Mouse (Mus musculus) midbrain, postnatal 0 days (tissue): ENCODE measurements around the gene Mycbp2. TPM values are rescaled to one million over a fixed set of nuclear protein-coding genes. Genes with fewer than 3 reads are reported as not detected.
A peak's percentile ranks its signal among the peaks of the same experiment; 100 is the strongest.

Experiments
- ATAC-seq: fragments of 200-750 bp; cut with Nextera tagmentation; 2 replicates; pipeline ENCODE4 v1.8.0; 2017; ENCODE audit warnings: moderate number of reproducible peaks, mild to moderate bottlenecking, moderate TSS enrichment, moderate library complexity; ENCODE audit not compliant: low FRiP score
- DNase-seq: peaks from one replicate; pipeline ENCODE4 v3.0.0-alpha.2; 2015; ENCODE audit warnings: low spot score
- H3K27ac ChIP-seq: fragments of 300-500 bp; sonication (generic); 2 replicates; pipeline ENCODE4 v1.5.1; 2014; ENCODE audit warnings: low read depth, mild to moderate bottlenecking, low read length, mixed read lengths
- H3K27me3 ChIP-seq: fragments of 300-500 bp; sonication (generic); 2 replicates; pipeline ENCODE4 v1.6.1; 2014; ENCODE audit warnings: low read length, control low read depth, mixed read lengths; ENCODE audit not compliant: insufficient read depth
- H3K36me3 ChIP-seq: fragments of 300-500 bp; sonication (generic); 2 replicates; pipeline ENCODE4 v1.6.1; 2014; ENCODE audit warnings: low read length, control low read depth, mixed read lengths; ENCODE audit not compliant: insufficient read depth
- H3K4me1 ChIP-seq: fragments of 300-500 bp; sonication (generic); 2 replicates; pipeline ENCODE4 v1.6.1; 2014; ENCODE audit warnings: mild to moderate bottlenecking, control low read depth, antibody characterized with exemption, low read length, mixed read lengths; ENCODE audit not compliant: insufficient read depth
- H3K4me2 ChIP-seq: fragments of 300-500 bp; sonication (generic); 2 replicates; pipeline ENCODE4 v1.6.1; 2014; ENCODE audit warnings: low read depth, mild to moderate bottlenecking, low read length, mixed read lengths; ENCODE audit not compliant: poor library complexity, severe bottlenecking
- H3K4me3 ChIP-seq: fragments of 300-500 bp; sonication (generic); 2 replicates; pipeline ENCODE4 v1.5.1; 2014; ENCODE audit warnings: low read depth, mild to moderate bottlenecking, low read length, moderate library complexity
- H3K9ac ChIP-seq: fragments of 300-500 bp; sonication (generic); replicated peaks from 2 replicates; pipeline ENCODE4 v1.6.1; 2014; ENCODE audit warnings: mild to moderate bottlenecking, low read length, moderate library complexity, mixed read lengths; ENCODE audit not compliant: poor library complexity, severe bottlenecking
- H3K9me3 ChIP-seq: fragments of 300-500 bp; sonication (generic); 2 replicates; pipeline ENCODE4 v1.6.1; 2016; ENCODE audit warnings: low read length, control low read depth
- CTCF ChIP-seq: IDR thresholded peaks from 2 replicates; pipeline ENCODE4 v1.5.1; 2016; ENCODE audit warnings: antibody characterized with exemption, mild to moderate bottlenecking
- WGBS: fragments of 180-500 bp; shearing (Covaris S2); extraction: QIAGEN DNeasy Blood & Tissue Kit; methylation state at CpG from one replicate; pipeline ENCODE4 v1.1.7; 2014; 5-methylcytosine and 5-hydroxymethylcytosine counted together
- polyA plus RNA-seq: library from polyadenylated mRNA; unstranded; fragments of >200 nt; fragmentation: Nextera tagmentation; extraction: Ambion mirVana; gene quantifications from 2 replicates; pipeline ENCODE4 v1.2.1, GENCODE M21; 2015
- total RNA-seq: library from RNA; depleted of rRNA; stranded (reverse); fragments of >200 nt; gene quantifications from 2 replicates; pipeline ENCODE4 v1.2.3, GENCODE M21; 2014

Gene Mycbp2
- total and polyA plus RNA-seq, 2 experiments from 2014 or later = 64.2 to 110 TPM

- Histone ChIP-seq H3K27me3 (no peaks in the 10 kb centered on the region), H3K4me3 (no peak overlapping the region), H3K9ac (no peak overlapping the region), H3K27ac (no peak overlapping the region), H3K4me2 (no peak overlapping the region), H3K9me3 (no peaks in the 10 kb centered on the region), H3K36me3 (peaks cover 25% of the 10 kb centered on the region), H3K4me1 (no peaks in the 10 kb centered on the region)
- no peak for DNase-seq
- 94% methylated on average over 5 of the region's 5 CpGs for WGBS
- no peak for ATAC-seq
- no peak for TF ChIP-seq CTCF
These were observed 196.5 kb downstream of the Mycbp2 start for GRCm38 (mm10) chr14:103150139-103150538.

GRCm38 (mm10) chr14:103131991-103132390, 214.6 kb downstream of the Mycbp2 start:
- Histone ChIP-seq H3K27ac (no peak overlapping the region), H3K4me3 (no peak overlapping the region), H3K9ac (no peak overlapping the region), H3K4me1 (no peaks in the 10 kb centered on the region), H3K4me2 (no peak overlapping the region), H3K27me3 (no peaks in the 10 kb centered on the region), H3K36me3 (peaks cover 49% of the 10 kb centered on the region), H3K9me3 (no peaks in the 10 kb centered on the region)
- 82% methylated on average over 2 of the region's 2 CpGs for WGBS
- DNase-seq = peak; percentile 25
- TF ChIP-seq CTCF = peak; percentile 65
- 0 out of 2 replicates have a peak, but pooled peaks have one; percentile 54 for ATAC-seq

- H3K27ac ChIP-seq = no peak overlapping the region
- no peaks in the 10 kb centered on the region for H3K9me3 ChIP-seq
- TF ChIP-seq CTCF = no peak
- H3K4me2 ChIP-seq = no peak overlapping the region
- H3K9ac ChIP-seq = no peak overlapping the region
- no peak for ATAC-seq
- 82% methylated on average over 6 of the region's 6 CpGs for WGBS
- no peaks in the 10 kb centered on the region for H3K27me3 ChIP-seq
- H3K4me3 ChIP-seq = no peak overlapping the region
- no peak for DNase-seq
- H3K36me3 ChIP-seq = peaks cover 55% of the 10 kb centered on the region
- H3K4me1 ChIP-seq = no peaks in the 10 kb centered on the region
These were observed 220.9 kb downstream of the Mycbp2 start for GRCm38 (mm10) chr14:103125756-103126155.

- Histone ChIP-seq H3K4me3 (no peak overlapping the region), H3K4me1 (no peaks in the 10 kb centered on the region), H3K27me3 (no peaks in the 10 kb centered on the region), H3K9ac (no peak overlapping the region), H3K4me2 (no peak overlapping the region), H3K9me3 (no peaks in the 10 kb centered on the region), H3K36me3 (peaks cover 53% of the 10 kb centered on the region), H3K27ac (no peak overlapping the region)
- DNase-seq = no peak
- TF ChIP-seq CTCF = no peak
- WGBS = over 99% methylated on average over 3 of the region's 3 CpGs
- ATAC-seq = no peak
These were observed 231.5 kb downstream of the Mycbp2 start for GRCm38 (mm10) chr14:103114994-103115670.

- no peaks in the 10 kb centered on the region for H3K27me3 ChIP-seq
- no peak overlapping the region for H3K4me2 ChIP-seq
- no peaks in the 10 kb centered on the region for H3K4me1 ChIP-seq
- DNase-seq (no peak), ATAC-seq (no peak)
- no peak overlapping the region for H3K4me3 ChIP-seq
- no peak overlapping the region for H3K27ac ChIP-seq
- H3K9ac ChIP-seq = no peak overlapping the region
- no peak for TF ChIP-seq CTCF
- H3K36me3 ChIP-seq = peaks cover 37% of the 10 kb centered on the region
- H3K9me3 ChIP-seq = no peaks in the 10 kb centered on the region
- 95% methylated on average over 3 of the region's 3 CpGs for WGBS
These were observed 233.8 kb downstream of the Mycbp2 start for GRCm38 (mm10) chr14:103112606-103113363.

- peaks cover 12% of the 10 kb centered on the region for H3K36me3 ChIP-seq
- no peak overlapping the region for H3K9ac ChIP-seq
- H3K4me2 ChIP-seq = no peak overlapping the region
- no peaks in the 10 kb centered on the region for H3K9me3 ChIP-seq
- TF ChIP-seq CTCF = no peak
- DNase-seq (no peak), ATAC-seq (no peak)
- no peaks in the 10 kb centered on the region for H3K27me3 ChIP-seq
- WGBS = 92% methylated on average over 4 of the region's 4 CpGs
- H3K27ac ChIP-seq = no peak overlapping the region
- H3K4me3 ChIP-seq = no peak overlapping the region
- H3K4me1 ChIP-seq = no peaks in the 10 kb centered on the region
These were observed 236.6 kb downstream of the Mycbp2 start for GRCm38 (mm10) chr14:103109971-103110370.
